Mouse (Mus musculus) forebrain, embryonic 14.5 days (tissue): ENCODE measurements around the gene Wfdc16. TPM values are rescaled to one million over a fixed set of nuclear protein-coding genes. Genes with fewer than 3 reads are reported as not detected.
A peak's percentile ranks its signal among the peaks of the same experiment; 100 is the strongest.

ENCODE experiments used
- ATAC-seq: fragments of 200-750 bp; cut with Nextera tagmentation; 2 replicates; pipeline ENCODE4 v1.8.0; 2017; ENCODE audit warnings: mild to moderate bottlenecking, moderate library complexity
- DNase-seq: peaks from one replicate; pipeline ENCODE4 v3.0.0-alpha.2; 2015; ENCODE audit warnings: low spot score
- H3K27ac ChIP-seq: fragments of 300-500 bp; sonication (generic); 2 replicates; pipeline ENCODE4 v1.5.1; 2014; ENCODE audit warnings: low read depth, mild to moderate bottlenecking, control low read depth, low read length, moderate library complexity
- H3K27me3 ChIP-seq: fragments of 300-500 bp; sonication (generic); replicated peaks from 2 replicates; pipeline ENCODE4 v1.6.1; 2014; ENCODE audit warnings: low read length, control low read depth, mixed read lengths; ENCODE audit not compliant: control insufficient read depth, insufficient read depth
- H3K36me3 ChIP-seq: fragments of 300-500 bp; sonication (generic); 2 replicates; pipeline ENCODE4 v1.6.1; 2014; ENCODE audit warnings: low read length, control low read depth; ENCODE audit not compliant: control insufficient read depth, insufficient read depth
- H3K4me1 ChIP-seq: fragments of 300-500 bp; sonication (generic); 2 replicates; pipeline ENCODE4 v1.6.1; 2014; ENCODE audit warnings: antibody characterized with exemption, low read length, control low read depth; ENCODE audit not compliant: control insufficient read depth, insufficient read depth
- H3K4me2 ChIP-seq: fragments of 300-500 bp; sonication (generic); 2 replicates; pipeline ENCODE4 v1.6.1; 2014; ENCODE audit warnings: mild to moderate bottlenecking, control low read depth, low read length
- H3K4me3 ChIP-seq: fragments of 300-500 bp; sonication (generic); 2 replicates; pipeline ENCODE4 v1.5.1; 2014; ENCODE audit warnings: low read depth, low read length, control low read depth
- H3K9ac ChIP-seq: fragments of 300-500 bp; sonication (generic); 2 replicates; pipeline ENCODE4 v1.6.1; 2014; ENCODE audit warnings: mild to moderate bottlenecking, low read length, control low read depth, moderate library complexity
- H3K9me3 ChIP-seq: fragments of 300-500 bp; sonication (generic); replicated peaks from 2 replicates; pipeline ENCODE4 v1.6.1; 2016; ENCODE audit warnings: low read length, control low read depth, mixed read lengths; ENCODE audit not compliant: control insufficient read depth
- WGBS: fragments of 180-500 bp; shearing (Covaris S2); extraction: QIAGEN DNeasy Blood & Tissue Kit; methylation state at CpG from one replicate; pipeline ENCODE4 v1.1.7; 2014; 5-methylcytosine and 5-hydroxymethylcytosine counted together
- polyA plus RNA-seq: library from polyadenylated mRNA; unstranded; fragments of >200 nt; fragmentation: Nextera tagmentation; extraction: Ambion mirVana; gene quantifications from 2 replicates; pipeline ENCODE4 v1.2.1, GENCODE M21; 2014

Gene Wfdc16
- not detected in 2 replicates for polyA plus RNA-seq

DNA sequence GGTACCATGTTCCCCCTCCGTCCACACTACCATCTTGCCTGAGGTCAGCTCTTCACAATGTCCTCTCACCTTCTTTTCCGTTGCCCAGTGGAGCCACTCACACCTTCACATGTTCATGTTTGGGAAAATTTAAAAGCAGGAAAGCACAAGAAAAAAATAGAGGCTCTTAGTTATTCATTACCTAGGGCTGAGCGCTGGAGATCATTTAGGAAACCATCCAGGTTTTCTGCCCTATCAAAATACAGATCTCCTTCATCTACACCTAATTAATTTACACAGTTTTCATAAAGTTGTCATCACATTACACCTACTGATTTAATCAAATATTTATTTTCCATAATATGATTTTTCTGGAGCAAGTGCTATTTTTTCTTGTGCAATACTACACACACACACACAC lies at the start of gene Wfdc16:
TSS of gene Wfdc16 (minus strand) at position 101 of the 400 bp plus-strand sequence.
- H3K9me3 ChIP-seq = no peaks in the 10 kb centered on the region
- H3K27me3 ChIP-seq = no peaks in the 10 kb centered on the region
- no peak within 1 kb of the TSS for H3K27ac ChIP-seq
- 85% methylated on average over 3 of the region's 3 CpGs for WGBS
- no peak within 1 kb of the TSS for H3K4me3 ChIP-seq
- H3K4me1 ChIP-seq = no peaks in the 10 kb centered on the region
- no peak within 1 kb of the TSS for H3K9ac ChIP-seq
- ATAC-seq = no peak
- DNase-seq = no peak
- no peak within 1 kb of the TSS for H3K4me2 ChIP-seq
- H3K36me3 ChIP-seq = no peaks in the 10 kb centered on the region

- WGBS = 75% methylated on average over 3 of the region's 3 CpGs
- DNase-seq = no peak
- Histone ChIP-seq H3K4me2 (no peak within 1 kb of the TSS), H3K27ac (no peak within 1 kb of the TSS), H3K36me3 (no peaks in the 10 kb centered on the region), H3K9me3 (no peaks in the 10 kb centered on the region), H3K4me3 (no peak within 1 kb of the TSS), H3K4me1 (no peaks in the 10 kb centered on the region), H3K27me3 (no peaks in the 10 kb centered on the region), H3K9ac (no peak within 1 kb of the TSS)
- no peak for ATAC-seq
These were observed 46.2 kb upstream of the Wfdc16 start, which contains the start of gene Wfdc13 for GRCm38 (mm10) chr2:164684807-164685206. Gene Wfdc13, plus strand, starts transcription at chr2:164685107.

GRCm38 (mm10) chr2:164679906-164680305 lies 41.3 kb upstream of the Wfdc16 start:
- no peaks in the 10 kb centered on the region for H3K27me3 ChIP-seq
- no peaks in the 10 kb centered on the region for H3K9me3 ChIP-seq
- H3K4me1 ChIP-seq = no peaks in the 10 kb centered on the region
- H3K9ac ChIP-seq = no peak overlapping the region
- H3K36me3 ChIP-seq = no peaks in the 10 kb centered on the region
- no peak overlapping the region for H3K4me3 ChIP-seq
- ATAC-seq (no peak), DNase-seq (no peak)
- no peak overlapping the region for H3K4me2 ChIP-seq
- WGBS = 61% methylated on average over 3 of the region's 3 CpGs
- H3K27ac ChIP-seq = no peak overlapping the region

GRCm38 (mm10) chr2:164678848-164679625 lies 40.4 kb upstream of the Wfdc16 start:
- Histone ChIP-seq H3K9me3 (no peaks in the 10 kb centered on the region), H3K9ac (no peak overlapping the region), H3K4me1 (no peaks in the 10 kb centered on the region), H3K36me3 (no peaks in the 10 kb centered on the region), H3K4me3 (peak overlapping the region; percentile 16), H3K27ac (no peak overlapping the region), H3K27me3 (no peaks in the 10 kb centered on the region), H3K4me2 (peak overlapping the region; percentile 43)
- 25% methylated on average over 19 of the region's 19 CpGs for WGBS
- peak; percentile 54; the same call in 1 of the 2 replicates for ATAC-seq
- peak; percentile 77 for DNase-seq

DNA sequence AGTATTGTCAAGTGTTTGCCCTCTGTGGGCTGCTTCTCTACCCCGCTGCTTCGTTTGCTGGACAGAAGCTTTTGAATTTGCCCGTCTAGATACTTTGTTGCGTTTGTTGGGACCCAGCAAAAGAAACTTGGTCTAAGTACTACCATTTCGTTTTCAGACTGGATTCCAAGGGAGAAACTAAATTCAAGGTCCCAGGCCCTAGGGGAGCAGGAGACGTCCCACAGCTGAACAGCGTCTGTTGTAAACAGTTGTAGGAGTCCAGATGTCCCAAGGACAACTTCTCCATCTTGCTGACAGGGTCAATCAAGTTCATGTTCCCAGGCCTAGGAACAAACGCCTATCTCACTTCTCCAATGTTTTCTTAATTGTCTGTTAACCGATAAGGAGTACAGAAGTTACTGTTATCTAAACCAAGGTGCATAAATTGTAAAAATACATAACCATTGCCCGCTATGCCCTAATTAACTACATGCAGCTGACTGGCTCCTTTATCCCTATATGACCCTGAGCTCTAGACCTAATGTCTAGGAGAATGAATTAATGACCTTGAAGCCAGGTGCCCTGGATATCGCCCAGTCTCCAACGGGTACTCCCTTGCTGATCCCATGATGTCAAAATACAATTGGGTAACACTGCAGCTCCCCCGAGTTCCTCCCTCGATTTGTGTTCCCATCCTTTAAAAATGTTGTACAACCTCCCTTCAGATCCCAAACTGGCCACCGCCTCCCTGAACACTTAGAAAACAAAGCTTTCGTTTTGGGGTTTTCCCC lies 38.5 kb upstream of the Wfdc16 start:
- Histone ChIP-seq H3K4me2 (no peak overlapping the region), H3K27ac (no peak overlapping the region), H3K36me3 (no peaks in the 10 kb centered on the region), H3K9ac (no peak overlapping the region), H3K4me1 (no peaks in the 10 kb centered on the region), H3K27me3 (no peaks in the 10 kb centered on the region), H3K9me3 (no peaks in the 10 kb centered on the region), H3K4me3 (no peak overlapping the region)
- ATAC-seq (no peak), DNase-seq (no peak)
- WGBS = 84% methylated on average over 16 of the region's 16 CpGs

DNA sequence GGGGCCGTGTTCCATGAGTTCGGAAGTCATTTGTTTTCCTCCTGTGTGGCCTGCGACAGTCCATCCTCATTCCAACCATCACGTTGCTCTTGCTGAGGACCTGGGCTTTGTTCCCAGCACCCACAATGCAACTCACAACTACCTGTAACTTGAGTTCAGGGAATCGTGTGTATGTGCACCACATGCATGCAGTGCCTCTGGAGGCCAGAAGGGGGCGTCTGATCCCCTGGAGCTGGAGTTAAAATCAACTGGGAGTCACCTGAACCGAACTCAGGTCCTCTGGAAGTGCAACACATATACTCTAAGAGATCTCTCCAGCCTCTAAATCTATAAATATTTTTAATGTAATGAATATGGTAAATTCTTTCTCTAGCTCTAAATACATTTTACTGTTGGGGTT lies 37.5 kb upstream of the Wfdc16 start:
- H3K4me3 ChIP-seq = no peak overlapping the region
- H3K9me3 ChIP-seq = no peaks in the 10 kb centered on the region
- 79% methylated on average over 7 of the region's 7 CpGs for WGBS
- ATAC-seq (no peak), DNase-seq (no peak)
- no peaks in the 10 kb centered on the region for H3K27me3 ChIP-seq
- no peak overlapping the region for H3K4me2 ChIP-seq
- H3K27ac ChIP-seq = no peak overlapping the region
- no peaks in the 10 kb centered on the region for H3K36me3 ChIP-seq
- no peaks in the 10 kb centered on the region for H3K4me1 ChIP-seq
- no peak overlapping the region for H3K9ac ChIP-seq

DNA sequence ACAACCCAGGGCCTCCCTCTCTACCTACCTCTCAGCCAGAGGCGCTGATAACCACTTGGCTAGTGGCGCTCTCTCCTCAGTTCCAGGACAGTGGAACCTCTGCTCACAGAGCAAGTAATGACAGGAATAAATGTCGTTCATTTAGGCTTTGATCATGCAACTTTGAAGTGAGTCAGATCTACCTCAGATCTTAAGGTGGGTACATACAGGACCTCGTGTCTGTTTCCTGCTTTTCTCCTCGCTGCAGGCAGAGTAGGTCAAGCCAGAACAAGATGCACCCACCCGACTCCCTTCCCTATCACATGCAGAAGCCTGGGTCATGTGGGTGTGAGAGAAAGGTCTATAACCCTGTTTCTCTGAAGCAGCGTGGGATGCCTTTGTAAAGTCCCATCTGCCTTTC lies 35.4 kb upstream of the Wfdc16 start, which contains the start of gene Wfdc11:
TSS of gene Wfdc11 (minus strand) at position 101 of the 400 bp plus-strand sequence.
- H3K9me3 ChIP-seq = no peaks in the 10 kb centered on the region
- DNase-seq (no peak), ATAC-seq (no peak)
- no peaks in the 10 kb centered on the region for H3K36me3 ChIP-seq
- no peak within 1 kb of the TSS for H3K27ac ChIP-seq
- 79% methylated on average over 7 of the region's 7 CpGs for WGBS
- no peaks in the 10 kb centered on the region for H3K27me3 ChIP-seq
- H3K4me2 ChIP-seq = no peak within 1 kb of the TSS
- H3K9ac ChIP-seq = no peak within 1 kb of the TSS
- no peaks in the 10 kb centered on the region for H3K4me1 ChIP-seq
- no peak within 1 kb of the TSS for H3K4me3 ChIP-seq

DNA sequence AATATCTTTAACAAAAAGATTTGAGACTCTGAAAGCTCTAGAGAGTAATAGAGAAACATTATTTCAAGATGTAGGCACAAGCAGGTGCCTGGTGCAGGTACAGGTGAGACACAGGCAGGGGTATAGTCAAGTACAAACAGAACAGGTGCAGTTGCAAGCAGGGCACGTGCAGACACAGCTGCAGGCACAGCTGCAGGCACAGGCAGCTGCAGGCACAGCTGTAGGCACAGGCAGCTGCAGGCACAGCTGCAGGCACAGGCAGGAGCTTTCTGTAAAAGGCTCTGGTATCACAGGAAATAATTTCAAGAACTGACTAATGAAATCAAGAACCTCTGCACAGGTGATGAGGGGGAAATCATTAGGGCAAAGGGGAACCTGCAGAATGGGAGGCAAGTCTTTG lies 32.3 kb upstream of the Wfdc16 start:
- 45% methylated on average over 1 of the region's 1 CpGs for WGBS
- ATAC-seq (no peak), DNase-seq (no peak)
- no peak overlapping the region for H3K4me3 ChIP-seq
- no peak overlapping the region for H3K4me2 ChIP-seq
- no peaks in the 10 kb centered on the region for H3K4me1 ChIP-seq
- no peaks in the 10 kb centered on the region for H3K36me3 ChIP-seq
- no peak overlapping the region for H3K27ac ChIP-seq
- no peak overlapping the region for H3K9ac ChIP-seq
- H3K27me3 ChIP-seq = no peaks in the 10 kb centered on the region
- H3K9me3 ChIP-seq = no peaks in the 10 kb centered on the region

- Histone ChIP-seq H3K27ac (no peak overlapping the region), H3K27me3 (no peaks in the 10 kb centered on the region), H3K9ac (no peak overlapping the region), H3K4me3 (no peak overlapping the region), H3K4me1 (no peaks in the 10 kb centered on the region), H3K9me3 (no peaks in the 10 kb centered on the region), H3K4me2 (no peak overlapping the region), H3K36me3 (no peaks in the 10 kb centered on the region)
- 85% methylated on average over 5 of the region's 5 CpGs for WGBS
- DNase-seq (no peak), ATAC-seq (no peak)
These were observed 31.7 kb upstream of the Wfdc16 start for GRCm38 (mm10) chr2:164670261-164670660.
